Mouse (Mus musculus) ES-E14 (cell line): ENCODE results near the gene Hras.

ENCODE experiments used
- CHD2 ChIP-seq: IDR thresholded peaks from 2 replicates; pipeline ENCODE4 v1.6.1; 2014; ENCODE audit warnings: mild to moderate bottlenecking, low read depth, low read length, inconsistent platforms
- MAFK ChIP-seq: IDR thresholded peaks from 2 replicates; pipeline ENCODE4 v1.6.1; 2014; ENCODE audit warnings: mild to moderate bottlenecking, low read depth, low read length, inconsistent platforms; ENCODE audit not compliant: insufficient read depth
- ZNF384 ChIP-seq: IDR thresholded peaks from 2 replicates; pipeline ENCODE4 v1.6.1; 2012; ENCODE audit warnings: low read depth, low read length, inconsistent platforms

DNA sequence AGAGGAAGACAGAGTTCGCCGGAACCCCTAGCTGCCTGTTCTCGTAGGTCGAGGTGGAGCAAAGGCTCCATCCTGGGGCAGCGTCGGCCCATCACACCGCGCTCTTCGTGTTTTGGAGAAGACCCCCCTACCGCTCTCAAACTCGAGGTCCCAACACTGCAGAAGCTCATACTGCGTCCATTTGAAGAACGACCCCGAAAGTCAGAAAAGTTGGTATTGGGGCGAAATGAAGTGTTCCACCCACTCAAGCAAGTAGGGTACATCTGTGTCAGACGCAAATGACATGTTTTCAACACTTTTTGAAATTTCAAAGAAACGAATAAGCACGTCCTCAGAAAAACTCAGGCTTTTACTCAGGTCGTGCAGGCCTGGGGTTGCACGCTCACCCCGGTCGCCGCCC is 604 bp upstream of the Hras start:
- TF ChIP-seq ZNF384 (no peak), CHD2 (no peak), MAFK (no peak)
